Mouse (Mus musculus): ENCODE measurements around the gene Synj2.

GRCm38 (mm10) chr17:5897326-5898200, 43.5 kb upstream of the Synj2 start:
- TF ChIP-seq CTCF (conservative IDR thresholded peaks at IDR 0.05; ENCODE audit: insufficient read depth, insufficient read length, low read depth, low read length) (no peak), POLR2A (IDR thresholded peaks at IDR 0.05; ENCODE audit: low read depth, low read length) (no peak)

Measured in kidney, adult 2 months (tissue).